Mouse (Mus musculus) hindbrain, embryonic 16.5 days (tissue): ENCODE measurements at regions not wholly inside any gene's neighbourhood (a gene's known extent, or its start where the extent isn't known, plus 50 kb on each side); places are given as distances from the start of the nearest gene placed in this dataset.

Experiments used
- ATAC-seq: fragments of 200-750 bp; cut with Nextera tagmentation; 2 replicates; pipeline ENCODE4 v1.8.0; 2017; ENCODE audit warnings: moderate TSS enrichment, moderate library complexity
- H3K27ac ChIP-seq: fragments of 300-500 bp; sonication (generic); 2 replicates; pipeline ENCODE4 v1.5.1; 2014; ENCODE audit warnings: low read depth, mild to moderate bottlenecking, control low read depth, low read length, moderate library complexity
- H3K27me3 ChIP-seq: fragments of 300-500 bp; sonication (generic); replicated peaks from 2 replicates; pipeline ENCODE4 v1.6.1; 2014; ENCODE audit warnings: low read length; ENCODE audit not compliant: control insufficient read depth, insufficient read depth
- H3K36me3 ChIP-seq: fragments of 300-500 bp; sonication (generic); 2 replicates; pipeline ENCODE4 v1.6.1; 2014; ENCODE audit warnings: mild to moderate bottlenecking, low read length, moderate library complexity, mixed read lengths; ENCODE audit not compliant: control insufficient read depth, insufficient read depth
- H3K4me1 ChIP-seq: fragments of 300-500 bp; sonication (generic); 2 replicates; pipeline ENCODE4 v1.6.1; 2014; ENCODE audit warnings: low read depth, low read length; ENCODE audit not compliant: control insufficient read depth, insufficient read depth
- H3K4me2 ChIP-seq: fragments of 300-500 bp; sonication (generic); 2 replicates; pipeline ENCODE4 v1.6.1; 2014; ENCODE audit warnings: mild to moderate bottlenecking, low read length, control low read depth, moderate library complexity
- H3K4me3 ChIP-seq: fragments of 300-500 bp; sonication (generic); 2 replicates; pipeline ENCODE4 v1.5.1; 2014; ENCODE audit warnings: mild to moderate bottlenecking, low read length, control low read depth, moderate library complexity
- H3K9ac ChIP-seq: fragments of 300-500 bp; sonication (generic); 2 replicates; pipeline ENCODE4 v1.6.1; 2014; ENCODE audit warnings: low read depth, mild to moderate bottlenecking, control low read depth, low read length, moderate library complexity
- H3K9me3 ChIP-seq: fragments of 300-500 bp; sonication (generic); 2 replicates; pipeline ENCODE4 v1.6.1; 2014; ENCODE audit warnings: mild to moderate bottlenecking, low read length, moderate library complexity; ENCODE audit not compliant: control insufficient read depth
- WGBS: fragments of 180-500 bp; shearing (Covaris S2); extraction: QIAGEN DNeasy Blood & Tissue Kit; methylation state at CpG from one replicate; pipeline ENCODE4 v1.1.7; 2014; 5-methylcytosine and 5-hydroxymethylcytosine counted together

GRCm38 (mm10) chr14:87689866-87690265 lies 273.4 kb downstream of the Tdrd3 start:
- Histone ChIP-seq H3K4me1 (no peaks in the 10 kb centered on the region), H3K27ac (no peak overlapping the region), H3K27me3 (no peaks in the 10 kb centered on the region), H3K36me3 (no peaks in the 10 kb centered on the region), H3K4me2 (no peak overlapping the region), H3K9ac (no peak overlapping the region), H3K4me3 (no peak overlapping the region), H3K9me3 (no peaks in the 10 kb centered on the region)
- WGBS: 95% methylated on average over 3 of the region's 3 CpGs
- no peak for ATAC-seq

GRCm38 (mm10) chr14:87736456-87736855 lies 320.0 kb downstream of the Tdrd3 start:
- Histone ChIP-seq H3K27ac (no peak overlapping the region), H3K27me3 (no peaks in the 10 kb centered on the region), H3K4me3 (no peak overlapping the region), H3K4me1 (no peaks in the 10 kb centered on the region), H3K4me2 (no peak overlapping the region), H3K9ac (no peak overlapping the region), H3K36me3 (no peaks in the 10 kb centered on the region), H3K9me3 (no peaks in the 10 kb centered on the region)
- ATAC-seq: no peak
- 81% methylated on average over 1 of the region's 1 CpGs for WGBS

GRCm38 (mm10) chr14:87745524-87745923 lies 329.1 kb downstream of the Tdrd3 start:
- no peak overlapping the region for H3K27ac ChIP-seq
- WGBS: 54% methylated on average over 8 of the region's 8 CpGs
- H3K27me3 ChIP-seq: no peaks in the 10 kb centered on the region
- no peaks in the 10 kb centered on the region for H3K4me1 ChIP-seq
- no peaks in the 10 kb centered on the region for H3K9me3 ChIP-seq
- H3K4me3 ChIP-seq: no peak overlapping the region
- no peak for ATAC-seq
- H3K4me2 ChIP-seq: no peak overlapping the region
- H3K9ac ChIP-seq: no peak overlapping the region
- H3K36me3 ChIP-seq: no peaks in the 10 kb centered on the region

GRCm38 (mm10) chr14:87746011-87746410 lies 329.6 kb downstream of the Tdrd3 start:
- no peak for ATAC-seq
- no peak overlapping the region for H3K4me2 ChIP-seq
- WGBS: 48% methylated on average over 5 of the region's 5 CpGs

GRCm38 (mm10) chr14:87749068-87749467 lies 332.6 kb downstream of the Tdrd3 start:
- H3K36me3 ChIP-seq: no peaks in the 10 kb centered on the region
- no peak overlapping the region for H3K9ac ChIP-seq
- H3K27ac ChIP-seq: no peak overlapping the region
- no peaks in the 10 kb centered on the region for H3K27me3 ChIP-seq
- no peak overlapping the region for H3K4me2 ChIP-seq
- 34% methylated on average over 3 of the region's 3 CpGs for WGBS
- H3K9me3 ChIP-seq: no peaks in the 10 kb centered on the region
- ATAC-seq: peak; percentile 82
- no peak overlapping the region for H3K4me3 ChIP-seq
- no peaks in the 10 kb centered on the region for H3K4me1 ChIP-seq

More at GRCm38 (mm10) chr14:87746011-87746410, 329.6 kb downstream of the Tdrd3 start:
- H3K4me1 ChIP-seq: no peaks in the 10 kb centered on the region
- H3K27me3 ChIP-seq: no peaks in the 10 kb centered on the region
- H3K27ac ChIP-seq: no peak overlapping the region
- no peak overlapping the region for H3K4me3 ChIP-seq
- no peaks in the 10 kb centered on the region for H3K9me3 ChIP-seq
- H3K9ac ChIP-seq: no peak overlapping the region
- no peaks in the 10 kb centered on the region for H3K36me3 ChIP-seq

- no peaks in the 10 kb centered on the region for H3K4me1 ChIP-seq
- H3K4me2 ChIP-seq: no peak overlapping the region
- H3K27ac ChIP-seq: no peak overlapping the region
- no peak for ATAC-seq
- no peak overlapping the region for H3K9ac ChIP-seq
- H3K4me3 ChIP-seq: no peak overlapping the region
- no peaks in the 10 kb centered on the region for H3K27me3 ChIP-seq
- H3K36me3 ChIP-seq: no peaks in the 10 kb centered on the region
- no peaks in the 10 kb centered on the region for H3K9me3 ChIP-seq
Measured at GRCm38 (mm10) chr14:87749762-87750161, 333.3 kb downstream of the Tdrd3 start.

- 81% methylated on average over 3 of the region's 3 CpGs for WGBS
- Histone ChIP-seq H3K4me2 (no peak overlapping the region), H3K27ac (no peak overlapping the region), H3K4me1 (no peaks in the 10 kb centered on the region), H3K4me3 (no peak overlapping the region), H3K9me3 (no peaks in the 10 kb centered on the region), H3K36me3 (no peaks in the 10 kb centered on the region), H3K27me3 (no peaks in the 10 kb centered on the region), H3K9ac (no peak overlapping the region)
- ATAC-seq: no peak
Measured at GRCm38 (mm10) chr14:87750665-87751170, 334.3 kb downstream of the Tdrd3 start.

GRCm38 (mm10) chr14:87754744-87755143 lies 338.3 kb downstream of the Tdrd3 start:
- Histone ChIP-seq H3K36me3 (no peaks in the 10 kb centered on the region), H3K27ac (no peak overlapping the region), H3K4me3 (no peak overlapping the region), H3K9me3 (no peaks in the 10 kb centered on the region), H3K4me2 (no peak overlapping the region), H3K27me3 (no peaks in the 10 kb centered on the region), H3K4me1 (no peaks in the 10 kb centered on the region), H3K9ac (no peak overlapping the region)
- ATAC-seq: peak; percentile 58; the same call in 1 of the 2 replicates
- WGBS: 53% methylated on average over 4 of the region's 4 CpGs

- no peak for ATAC-seq
- Histone ChIP-seq H3K9ac (no peak overlapping the region), H3K36me3 (no peaks in the 10 kb centered on the region), H3K4me2 (no peak overlapping the region), H3K27ac (no peak overlapping the region), H3K9me3 (no peaks in the 10 kb centered on the region), H3K27me3 (no peaks in the 10 kb centered on the region), H3K4me3 (no peak overlapping the region), H3K4me1 (no peaks in the 10 kb centered on the region)
Measured at GRCm38 (mm10) chr14:87775332-87775890, 359.0 kb downstream of the Tdrd3 start.

GRCm38 (mm10) chr14:87799803-87800202 lies 383.4 kb downstream of the Tdrd3 start:
- no peaks in the 10 kb centered on the region for H3K4me1 ChIP-seq
- no peak for ATAC-seq

More at GRCm38 (mm10) chr14:87799803-87800202, 383.4 kb downstream of the Tdrd3 start:
- H3K9me3 ChIP-seq: no peaks in the 10 kb centered on the region
- no peak overlapping the region for H3K9ac ChIP-seq
- no peak overlapping the region for H3K27ac ChIP-seq
- no peaks in the 10 kb centered on the region for H3K36me3 ChIP-seq
- WGBS: 79% methylated on average over 1 of the region's 1 CpGs
- H3K27me3 ChIP-seq: no peaks in the 10 kb centered on the region
- no peak overlapping the region for H3K4me3 ChIP-seq
- H3K4me2 ChIP-seq: no peak overlapping the region
